Mouse (Mus musculus) liver, embryonic 14.5 days (tissue): ENCODE measurements around the gene Casp7.

Experiments
- CTCF ChIP-seq: IDR thresholded peaks from 2 replicates; pipeline ENCODE4 v1.5.1; 2016; ENCODE audit warnings: antibody characterized with exemption, low read depth, control low read depth
- EP300 ChIP-seq: IDR thresholded peaks from 2 replicates; pipeline ENCODE4 v1.6.1; 2016; ENCODE audit warnings: antibody characterized with exemption, low read depth

GRCm38 (mm10) chr19:56420345-56420744 lies 23.4 kb downstream of the Casp7 start:
- TF ChIP-seq EP300, result no peak
- no peak for TF ChIP-seq CTCF
